Mouse (Mus musculus): Measurements from ENCODE around the gene Snx5.

Snx5 gene

GRCm38 (mm10) chr2:144229647-144230046 lies 41.1 kb downstream of the Snx5 start:
- in situ Hi-C loops (cut with MboI, MseI), result no loop called here

GRCm38 (mm10) chr2:144228521-144229346 lies 42.0 kb downstream of the Snx5 start:
- in situ Hi-C loops (cut with MboI, MseI), result no loop called here

GRCm38 (mm10) chr2:144226906-144227586 lies 43.7 kb downstream of the Snx5 start:
- in situ Hi-C loops (cut with MboI, MseI), result no loop called here

- in situ Hi-C loops (cut with MboI, MseI), result loop anchor here (25.0 kb wide), 1 partner anchor 212 kb away; the partner anchor contains the start of gene Rrbp1
Observed at GRCm38 (mm10) chr2:144224351-144224750, 46.4 kb downstream of the Snx5 start.

GRCm38 (mm10) chr2:144215601-144216000 lies 55.1 kb downstream of the Snx5 start:
- in situ Hi-C loops (cut with MboI, MseI), result loop anchor here (5.0 to 25.0 kb wide), 2 partner anchors 203 to 378 kb away; partner anchors contain the start of gene Rrbp1

GRCm38 (mm10) chr2:144215195-144215594 lies 55.5 kb downstream of the Snx5 start:
- in situ Hi-C loops (cut with MboI, MseI), result loop anchor here (5.0 to 25.0 kb wide), 2 partner anchors 203 to 378 kb away; partner anchors contain the start of gene Rrbp1

GRCm38 (mm10) chr2:144214508-144215185 lies 56.1 kb downstream of the Snx5 start:
- in situ Hi-C loops (cut with MboI, MseI), result loop anchor here (5.0 to 25.0 kb wide), 2 partner anchors 202 to 377 kb away; partner anchors contain the start of gene Rrbp1

GRCm38 (mm10) chr2:144213803-144214202 lies 56.9 kb downstream of the Snx5 start:
- in situ Hi-C loops (cut with MboI, MseI), result loop anchor here (25.0 kb wide), 1 partner anchor 202 kb away; the partner anchor contains the start of gene Rrbp1

- in situ Hi-C loops (cut with MboI, MseI), result loop anchor here (25.0 kb wide), 1 partner anchor 197 kb away; the partner anchor contains the start of gene Rrbp1
Observed at GRCm38 (mm10) chr2:144209425-144209824, 61.3 kb downstream of the Snx5 start.

GRCm38 (mm10) chr2:144207365-144207764 lies 63.3 kb downstream of the Snx5 start:
- in situ Hi-C loops (cut with MboI, MseI), result loop anchor here (25.0 kb wide), 1 partner anchor 195 kb away; the partner anchor contains the start of gene Rrbp1

GRCm38 (mm10) chr2:144203001-144203400 lies 67.7 kb downstream of the Snx5 start:
- in situ Hi-C loops (cut with MboI, MseI), result loop anchor here (25.0 kb wide), 1 partner anchor 191 kb away; the partner anchor contains the start of gene Rrbp1

- in situ Hi-C loops (cut with MboI, MseI), result loop anchor here (25.0 kb wide), 1 partner anchor 190 kb away; the partner anchor contains the start of gene Rrbp1
Observed at GRCm38 (mm10) chr2:144202567-144202966, 68.1 kb downstream of the Snx5 start.

- in situ Hi-C loops (cut with MboI, MseI), result loop anchor here (25.0 kb wide), 1 partner anchor 190 kb away; the partner anchor contains the start of gene Rrbp1
Observed at GRCm38 (mm10) chr2:144202151-144202550, 68.6 kb downstream of the Snx5 start.

All from T-helper 2 cell (primary cell).